8 mouse cellular contexts compared by ENCODE assay signal in genomic region chr9:108826700-108827340, GRCm38 (mm10). TPM values are rescaled to one million over a fixed set of nuclear protein-coding genes. Genes with fewer than 3 reads are reported as not detected.
A peak's percentile ranks its signal among the peaks of the same experiment; 100 is the strongest.
DNase-seq lines count a peak whose midpoint lies in the region; ATAC-seq lines count a peak whose summit lies in the region.

No protein-coding gene starts in this region.

- H3K36me3 ChIP-seq in erythroblast, embryonic 14.5 days (ENCODE audit: control insufficient read depth) = no peaks in the 10 kb centered on the region
- H3K36me3 ChIP-seq in heart, embryonic 16.5 days (ENCODE audit: control insufficient read depth, insufficient read depth) = no peaks in the 10 kb centered on the region
- H3K36me3 ChIP-seq in lung, embryonic 16.5 days (ENCODE audit: control insufficient read depth, insufficient read depth, low read length) = no peaks in the 10 kb centered on the region

- peak; percentile 53 for ATAC-seq in heart, embryonic 16.5 days (replicated peaks; ENCODE audit: extremely low read depth, insufficient read depth, low FRiP score)
- peak; percentile 77 for ATAC-seq in lung, embryonic 16.5 days (ENCODE audit: low read depth)
- ATAC-seq in neutrophil, adult 5-6 weeks (ENCODE audit: extremely low read depth, insufficient number of reproducible peaks, low FRiP score, poor library complexity, severe bottlenecking) = peak; percentile 62

- H3K9me3 ChIP-seq in erythroblast, embryonic 14.5 days (ENCODE audit: control insufficient read depth, low read length) = peaks cover 25% of the 10 kb centered on the region
- H3K9me3 ChIP-seq in heart, embryonic 16.5 days (replicated peaks; ENCODE audit: control insufficient read depth, low read length) = no peaks in the 10 kb centered on the region
- H3K9me3 ChIP-seq in lung, embryonic 16.5 days (ENCODE audit: control insufficient read depth, low read length) = no peaks in the 10 kb centered on the region

- peaks cover 22% of the 10 kb centered on the region for H3K4me1 ChIP-seq in erythroblast, embryonic 14.5 days (ENCODE audit: control insufficient read depth)
- peaks cover 15% of the 10 kb centered on the region for H3K4me1 ChIP-seq in heart, embryonic 16.5 days (ENCODE audit: control insufficient read depth, insufficient read depth, low read length)
- peaks cover 6% of the 10 kb centered on the region for H3K4me1 ChIP-seq in lung, embryonic 16.5 days (replicated peaks; ENCODE audit: control insufficient read depth, insufficient read depth, low read length)

- peak overlapping the region; percentile 91 for H3K4me2 ChIP-seq in heart, embryonic 16.5 days (ENCODE audit: low read depth, low read length)
- peak overlapping the region; percentile 65 for H3K4me2 ChIP-seq in lung, embryonic 16.5 days (ENCODE audit: low read depth, low read length)

- WGBS in heart, embryonic 16.5 days = 2% methylated on average over 39 of the region's 39 CpGs
- 2% methylated on average over 39 of the region's 39 CpGs for whole genome bisulfite sequencing in lung, embryonic 16.5 days

- peak; percentile 54 to 55 for DNase-seq in CD8-positive naive resting alpha-beta T cell, adult 2 months (ENCODE audit: low read depth in 2 of 2, low spot score in 2 of 2)
- peak; percentile 88 for DNase-seq in brain, adult 2 months (ENCODE audit: low read depth, low spot score)
- peak; percentile 86 for DNase-seq in kidney, postnatal 10 days
- DNase-seq in thymus, adult 18-20 months = peak; percentile 46 to 59

- no peak overlapping the region for H3K27ac ChIP-seq in heart, embryonic 16.5 days (ENCODE audit: low read length)
- no peak overlapping the region for H3K27ac ChIP-seq in lung, embryonic 16.5 days (ENCODE audit: low read length)

- peaks cover 99% of the 10 kb centered on the region for H3K27me3 ChIP-seq in erythroblast, embryonic 14.5 days (ENCODE audit: control insufficient read depth)
- peaks cover 86% of the 10 kb centered on the region for H3K27me3 ChIP-seq in heart, embryonic 16.5 days (ENCODE audit: control insufficient read depth, insufficient read depth, low read length)
- H3K27me3 ChIP-seq in lung, embryonic 16.5 days (ENCODE audit: control insufficient read depth, insufficient read depth, low read depth, low read length) = peaks cover 85% of the 10 kb centered on the region

- peak overlapping the region; percentile 25 for H3K4me3 ChIP-seq in erythroblast, embryonic 14.5 days (replicated peaks)
- peak overlapping the region; percentile 53 for H3K4me3 ChIP-seq in heart, embryonic 16.5 days (ENCODE audit: low read length)
- peak overlapping the region; percentile 45 for H3K4me3 ChIP-seq in lung, embryonic 16.5 days (ENCODE audit: low read length)

- H3K9ac ChIP-seq in heart, embryonic 16.5 days (ENCODE audit: low read length) = no peak overlapping the region
- no peak overlapping the region for H3K9ac ChIP-seq in lung, embryonic 16.5 days (ENCODE audit: low read length)

RNA-seq across cellular contexts. Expression of gene Celsr3, which starts 0.7 kb away (rescaled TPM):
- 0.01 TPM in 2 replicates for polyA plus RNA-seq in erythroblast, embryonic 14.5 days (2012)
- 0.05 and 0.13 TPM in 2 replicates for polyA plus RNA-seq in heart, embryonic 16.5 days (2015; fragmentation: Nextera tagmentation; extraction: Ambion mirVana)
- 0.11 and 0.14 TPM in 2 replicates for polyA plus RNA-seq in lung, embryonic 16.5 days (2015; fragmentation: Nextera tagmentation; extraction: Ambion mirVana)
- 2.1 and 2.5 TPM in 2 replicates for total RNA-seq in neutrophil, adult 5-6 weeks (2017)

RNA-seq across cellular contexts. Expression of gene Nckipsd, which starts 18.7 kb away (rescaled TPM):
- 0.14 and 1.5 TPM in 2 replicates for polyA plus RNA-seq in erythroblast, embryonic 14.5 days (2012)
- polyA plus RNA-seq in heart, embryonic 16.5 days (2015; fragmentation: Nextera tagmentation; extraction: Ambion mirVana) = 10.0 and 14.5 TPM in 2 replicates
- 13.2 and 15.4 TPM in 2 replicates for polyA plus RNA-seq in lung, embryonic 16.5 days (2015; fragmentation: Nextera tagmentation; extraction: Ambion mirVana)
- 9.7 and 11.3 TPM in 2 replicates for total RNA-seq in neutrophil, adult 5-6 weeks (2017)

RNA-seq across cellular contexts. Expression of gene Slc26a6, which starts 26.3 kb away (rescaled TPM):
- 0.15 and 0.26 TPM in 2 replicates for polyA plus RNA-seq in erythroblast, embryonic 14.5 days (2012)
- 7.6 and 7.8 TPM in 2 replicates for polyA plus RNA-seq in heart, embryonic 16.5 days (2015; fragmentation: Nextera tagmentation; extraction: Ambion mirVana)
- polyA plus RNA-seq in lung, embryonic 16.5 days (2015; fragmentation: Nextera tagmentation; extraction: Ambion mirVana) = 10.0 and 11.2 TPM in 2 replicates
- 2.4 and 8.5 TPM in 2 replicates for total RNA-seq in neutrophil, adult 5-6 weeks (2017)

RNA-seq across cellular contexts. Expression of gene Ip6k2, which starts 43.2 kb away (rescaled TPM):
- 5.9 and 7.9 TPM in 2 replicates for polyA plus RNA-seq in erythroblast, embryonic 14.5 days (2012)
- polyA plus RNA-seq in heart, embryonic 16.5 days (2015; fragmentation: Nextera tagmentation; extraction: Ambion mirVana) = 27.2 and 31.0 TPM in 2 replicates
- 62.1 and 68.1 TPM in 2 replicates for polyA plus RNA-seq in lung, embryonic 16.5 days (2015; fragmentation: Nextera tagmentation; extraction: Ambion mirVana)
- 70.6 and 87.9 TPM in 2 replicates for total RNA-seq in neutrophil, adult 5-6 weeks (2017)
